Mouse (Mus musculus) testis, postnatal 14 days (tissue): ENCODE data around the gene Ssr1.

Experiments used
- DNase-seq: peaks from one replicate; pipeline ENCODE4 v3.0.0; 2021; ENCODE audit warnings: low spot score

Ssr1 gene

DNA sequence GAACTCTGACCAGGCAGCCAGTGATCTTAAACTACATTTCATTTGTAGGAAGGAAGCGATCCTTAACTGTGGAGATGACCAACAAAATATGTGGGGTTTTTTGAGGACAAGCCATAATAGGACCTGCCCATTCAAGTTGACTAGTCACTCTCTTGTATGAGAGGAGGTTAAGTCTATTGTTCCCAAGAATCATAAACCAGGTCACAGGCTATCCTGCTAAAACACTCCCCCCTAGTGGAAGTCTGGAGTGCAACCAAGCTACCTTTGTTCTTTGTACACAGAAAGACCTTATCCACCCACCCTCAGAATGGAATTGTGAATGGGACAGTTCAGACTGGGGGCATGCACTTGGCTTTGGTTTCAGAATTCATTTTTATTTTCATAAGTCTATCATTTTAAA, 49.7 kb downstream of the Ssr1 start:
- DNase-seq = no peak

DNA sequence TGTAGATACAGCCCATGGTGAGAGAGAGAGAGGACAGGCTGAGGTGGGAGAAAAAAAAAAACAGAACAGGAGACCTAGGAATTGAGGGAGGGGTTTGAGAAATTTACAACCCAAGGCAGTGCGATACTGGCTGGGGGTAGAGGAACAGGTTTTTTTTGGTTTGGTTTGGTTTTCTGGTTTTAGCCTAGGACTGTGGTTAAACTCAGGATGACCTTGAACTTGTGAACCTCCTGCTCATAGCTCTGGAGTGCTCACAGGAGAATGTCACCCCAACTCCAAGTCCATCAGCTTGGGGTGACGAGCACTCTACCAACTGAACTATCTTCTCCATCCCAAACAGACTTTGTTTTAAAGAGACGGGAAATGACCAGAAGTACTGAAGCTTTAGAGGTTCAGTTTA, 50.6 kb downstream of the Ssr1 start:
- no peak for DNase-seq

DNA sequence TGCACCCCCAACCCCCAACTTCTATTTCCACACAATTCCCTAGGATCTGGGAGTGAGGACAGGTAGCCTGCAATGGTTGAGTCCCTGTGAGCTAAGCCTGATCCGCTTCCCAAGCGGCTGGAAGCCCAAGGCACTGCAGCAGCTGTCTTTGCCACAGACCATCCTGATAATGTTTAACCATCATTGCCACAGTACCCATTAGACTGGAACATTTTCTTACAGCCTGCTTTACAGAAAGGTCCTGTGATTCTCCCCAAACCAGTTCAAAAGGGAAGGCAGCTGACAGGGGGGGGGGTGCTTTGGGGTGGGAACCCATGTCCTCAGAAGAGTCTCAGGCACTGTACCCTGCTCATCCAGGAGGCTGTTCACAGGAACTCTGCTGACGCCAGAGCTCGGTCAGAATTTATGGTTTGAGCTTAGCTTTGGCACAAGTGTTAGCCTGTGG, 51.1 kb downstream of the Ssr1 start:
- no peak for DNase-seq

DNA sequence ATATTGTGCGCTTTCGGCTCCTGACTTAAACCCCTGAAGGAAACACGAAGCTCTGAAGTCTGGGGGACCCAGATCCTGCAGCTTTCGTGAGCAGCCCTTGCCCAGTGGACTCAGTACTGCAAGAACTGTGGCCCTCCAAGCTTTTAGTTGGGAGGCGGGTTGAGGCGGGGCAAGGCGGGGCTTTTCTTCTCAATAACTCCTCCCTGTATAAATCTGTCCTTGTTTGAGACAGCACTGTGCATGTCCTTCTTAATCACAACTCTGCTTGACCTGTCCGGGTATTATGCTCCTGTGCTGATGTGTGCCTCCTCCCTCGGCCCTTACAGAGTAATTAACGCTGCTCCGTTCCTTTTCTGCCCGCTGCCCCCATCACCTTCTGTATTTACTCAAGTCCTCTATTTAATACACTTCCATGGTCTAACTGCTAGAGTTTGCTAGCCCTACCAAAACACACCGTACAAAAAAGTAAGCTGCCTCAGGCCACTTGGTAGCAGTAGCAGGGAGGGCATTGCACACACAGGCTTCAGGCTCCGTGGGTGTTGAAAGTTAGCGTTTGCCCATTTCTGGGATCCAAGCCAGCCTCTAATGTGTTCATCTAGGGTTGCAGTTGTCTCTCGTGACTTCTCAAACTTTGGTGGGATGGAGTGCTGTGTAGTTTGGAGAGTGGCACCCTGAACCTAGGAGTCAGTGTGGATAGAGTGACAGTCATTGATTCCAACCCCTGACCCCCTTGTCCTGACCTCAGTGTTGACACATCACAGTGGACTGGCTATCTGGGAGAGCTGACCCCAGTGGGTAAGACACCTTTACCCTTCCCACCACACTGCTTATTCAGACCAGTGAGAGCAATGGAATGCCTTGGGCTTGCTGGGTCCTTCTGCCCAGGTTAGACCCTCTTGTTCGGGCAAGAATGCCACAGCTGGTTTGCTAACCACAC, 51.8 kb downstream of the Ssr1 start:
- DNase-seq = no peak

DNA sequence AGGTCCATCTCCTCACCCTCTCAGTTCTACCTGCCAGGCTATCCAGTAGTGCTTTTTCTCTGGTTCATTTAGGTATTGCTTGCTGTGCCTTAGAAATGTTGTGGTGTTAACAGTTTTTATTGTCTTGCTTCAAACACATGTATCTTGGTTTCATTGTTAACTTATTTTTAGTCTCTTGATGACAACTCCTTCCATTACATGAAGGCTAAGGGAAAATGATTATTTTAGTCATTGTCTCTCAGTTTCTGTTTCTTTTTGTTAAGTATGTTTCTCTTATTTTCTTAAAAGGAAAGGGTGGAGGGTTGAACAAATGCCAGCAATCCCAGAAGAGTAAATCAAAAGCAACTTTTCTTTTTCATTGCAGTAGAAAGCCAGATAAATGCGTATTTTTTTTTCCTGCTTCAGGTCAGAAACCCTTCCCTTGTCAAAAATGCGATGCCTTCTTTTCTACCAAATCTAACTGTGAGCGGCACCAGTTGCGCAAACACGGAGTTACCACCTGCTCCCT, 52.8 kb downstream of the Ssr1 start:
- no peak for DNase-seq

DNA sequence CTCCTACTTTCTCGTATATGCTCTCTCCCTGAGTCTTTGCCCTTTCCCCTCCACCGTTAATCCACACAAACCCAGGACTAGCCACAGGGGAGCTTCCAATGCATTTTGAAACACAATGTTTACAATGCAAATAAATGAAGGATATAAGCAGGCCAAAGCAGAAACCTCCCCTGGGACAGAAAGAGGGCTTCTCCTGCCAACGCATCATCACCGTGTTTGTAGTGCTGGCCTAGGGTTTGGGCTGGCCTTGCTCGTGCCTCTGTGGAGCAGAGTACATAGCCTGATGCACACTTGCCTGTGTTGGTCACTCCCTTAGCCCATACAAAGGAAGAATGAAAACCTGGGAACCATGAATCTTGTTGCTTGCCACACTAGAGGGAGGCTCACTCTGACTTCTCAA, 53.4 kb downstream of the Ssr1 start:
- no peak for DNase-seq

DNA sequence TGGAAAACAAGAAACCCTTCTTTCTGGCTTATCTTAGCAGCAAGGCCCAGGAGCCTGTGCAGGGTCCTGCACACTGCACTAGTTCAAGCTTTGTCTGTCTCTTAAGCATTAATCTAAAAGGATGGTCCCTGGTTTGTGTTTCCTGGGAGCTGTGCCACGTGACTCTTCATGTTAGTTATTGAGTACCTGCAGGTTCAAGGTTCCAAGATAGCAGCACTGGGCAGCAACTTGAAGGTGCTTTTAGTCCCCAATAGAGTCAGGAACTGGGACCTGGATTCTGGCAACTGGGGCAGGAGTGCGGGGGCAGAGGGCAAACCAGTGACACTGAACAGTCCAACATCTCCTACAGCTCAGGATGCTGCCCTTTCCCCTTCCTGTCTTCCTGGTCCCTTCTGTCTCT, 53.9 kb downstream of the Ssr1 start:
- no peak for DNase-seq

DNA sequence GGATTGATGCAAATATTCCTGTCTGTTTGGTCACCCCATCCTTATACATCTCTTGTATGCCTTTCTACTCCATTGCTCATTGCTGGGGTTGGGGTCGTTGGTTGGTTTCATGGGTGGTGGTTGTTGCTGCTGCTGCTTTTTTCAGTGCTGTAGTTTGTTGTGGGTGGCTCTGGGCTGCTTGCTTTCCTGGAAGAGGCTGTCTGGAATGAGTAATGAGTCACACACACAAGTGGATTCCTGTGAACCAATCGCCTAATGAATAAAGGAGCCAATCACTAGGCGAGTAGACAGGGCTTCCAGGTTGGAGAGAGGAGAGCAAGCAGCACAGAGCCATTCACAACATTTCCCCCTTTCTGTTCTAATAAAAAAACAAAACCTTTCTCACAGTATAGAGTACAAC, 57.7 kb downstream of the Ssr1 start:
- no peak for DNase-seq

DNA sequence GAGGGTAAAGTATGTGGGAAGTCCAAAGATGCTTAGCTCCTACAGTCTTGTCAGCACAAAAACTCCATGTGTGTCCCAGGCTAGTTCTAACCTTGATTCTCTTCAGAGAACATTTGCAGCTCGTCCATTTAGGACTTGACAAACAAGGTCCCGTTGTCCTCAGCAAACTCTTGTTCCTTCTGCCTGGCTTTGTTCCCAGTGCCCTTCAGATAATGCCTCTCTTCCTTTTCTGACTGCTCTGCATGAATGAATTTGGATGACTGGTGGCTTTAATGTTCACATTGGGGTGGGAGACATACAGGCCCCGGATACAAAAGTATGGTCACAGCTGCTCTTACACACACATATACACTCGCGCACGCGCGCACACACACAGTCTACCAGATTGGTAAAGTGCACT, 59.1 kb downstream of the Ssr1 start:
- DNase-seq = peak; percentile 70

DNA sequence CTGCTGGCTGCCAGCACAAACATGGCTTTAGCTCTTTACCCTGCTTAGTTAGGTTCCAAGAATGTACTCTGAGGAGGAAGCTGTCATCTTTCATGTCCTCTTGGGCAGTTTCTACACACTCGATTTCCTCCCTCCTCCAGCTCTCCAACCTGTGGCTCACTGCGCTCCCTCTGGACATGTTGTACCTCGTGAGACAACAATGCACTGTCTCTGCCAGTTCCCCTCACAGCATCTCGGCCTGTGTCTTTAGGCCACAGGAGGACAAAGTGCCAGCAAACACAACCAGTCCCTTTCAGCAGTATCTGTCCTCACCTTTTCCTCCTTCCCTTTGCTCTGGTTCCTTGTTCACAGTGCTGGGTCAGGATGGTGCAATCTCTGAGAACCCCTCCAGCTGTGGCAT, 59.9 kb downstream of the Ssr1 start:
- peak; percentile 40 for DNase-seq

DNA sequence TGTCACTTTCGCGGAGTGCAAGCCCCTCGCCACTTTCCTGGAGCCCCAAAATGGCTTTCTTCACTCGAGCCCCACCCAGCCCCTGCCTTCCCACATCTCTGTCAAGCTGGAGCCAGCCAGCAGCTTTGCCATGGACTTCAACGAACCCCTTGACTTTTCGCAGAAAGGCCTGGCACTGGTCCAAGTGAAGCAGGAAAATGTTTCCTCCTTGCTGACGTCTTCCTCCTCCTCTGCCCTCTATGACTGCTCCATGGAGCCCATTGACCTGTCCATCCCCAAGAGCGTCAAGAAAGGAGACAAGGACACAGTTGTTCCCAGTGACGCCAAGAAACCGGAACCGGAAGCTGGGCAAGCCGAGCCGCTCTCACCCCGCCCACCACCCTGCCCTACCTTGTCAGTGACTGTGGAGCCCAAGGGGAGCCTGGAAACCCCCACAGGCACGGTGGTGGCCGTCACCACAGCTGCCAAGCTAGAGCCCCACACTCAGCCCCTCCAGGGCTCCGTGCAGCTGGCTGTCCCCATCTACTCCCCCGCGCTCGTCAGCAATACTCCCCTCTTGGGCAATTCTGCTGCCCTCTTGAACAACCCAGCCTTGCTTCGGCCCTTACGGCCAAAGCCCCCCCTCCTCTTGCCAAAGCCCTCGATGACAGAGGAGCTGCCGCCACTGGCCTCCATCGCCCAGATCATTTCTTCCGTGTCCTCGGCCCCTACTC, 62.7 kb downstream of the Ssr1 start:
- peak; percentile 36 for DNase-seq

DNA sequence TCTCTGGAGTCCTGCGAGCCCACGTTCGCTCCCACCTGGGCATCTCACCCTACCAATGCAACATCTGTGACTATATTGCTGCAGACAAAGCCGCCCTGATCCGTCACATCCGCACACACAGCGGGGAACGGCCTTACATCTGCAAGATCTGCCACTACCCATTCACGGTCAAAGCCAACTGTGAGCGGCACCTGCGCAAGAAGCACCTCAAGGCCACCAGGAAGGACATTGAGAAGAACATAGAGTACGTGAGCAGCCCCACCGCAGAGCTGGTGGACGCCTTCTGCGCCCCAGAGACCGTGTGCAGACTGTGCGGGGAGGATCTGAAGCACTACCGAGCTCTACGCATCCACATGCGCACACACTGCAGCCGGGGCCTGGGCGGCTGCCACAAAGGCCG, 63.4 kb downstream of the Ssr1 start:
- DNase-seq = no peak

DNA sequence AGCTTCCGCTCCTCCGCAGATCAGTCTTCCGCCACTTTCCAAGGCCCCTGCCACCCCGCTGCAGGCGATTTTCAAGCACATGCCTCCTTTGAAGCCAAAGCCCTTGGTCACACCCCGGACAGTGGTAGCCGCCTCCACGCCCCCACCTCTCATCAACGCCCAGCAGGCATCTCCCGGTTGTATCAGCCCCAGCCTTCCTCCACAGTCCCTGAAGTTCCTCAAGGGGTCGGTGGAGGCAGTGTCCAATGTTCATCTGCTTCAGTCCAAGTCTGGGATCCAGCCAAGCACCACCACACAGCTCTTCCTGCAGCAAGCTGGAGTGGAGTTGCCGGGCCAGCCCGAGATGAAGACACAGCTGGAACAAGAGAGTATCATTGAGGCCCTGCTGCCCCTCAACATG, 63.9 kb downstream of the Ssr1 start:
- no peak for DNase-seq

DNA sequence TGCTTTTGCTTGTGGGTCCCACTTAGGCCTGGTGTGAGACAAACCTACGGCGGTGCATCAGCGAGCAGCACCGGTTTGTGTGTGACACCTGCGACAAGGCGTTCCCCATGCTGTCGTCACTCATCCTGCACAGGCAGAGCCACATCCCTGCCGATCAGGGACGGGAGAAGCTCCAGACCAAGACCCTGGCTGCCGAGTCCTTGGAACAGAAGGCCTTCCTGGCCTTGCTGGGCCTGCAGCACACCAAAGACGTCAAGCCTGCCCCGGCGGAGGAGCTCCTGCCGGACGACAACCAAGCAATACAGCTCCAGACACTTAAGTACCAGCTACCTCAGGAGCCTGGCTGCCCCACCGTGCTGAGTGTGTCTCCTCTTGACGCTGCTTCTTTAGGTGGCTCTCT, 64.5 kb downstream of the Ssr1 start:
- DNase-seq = no peak

DNA sequence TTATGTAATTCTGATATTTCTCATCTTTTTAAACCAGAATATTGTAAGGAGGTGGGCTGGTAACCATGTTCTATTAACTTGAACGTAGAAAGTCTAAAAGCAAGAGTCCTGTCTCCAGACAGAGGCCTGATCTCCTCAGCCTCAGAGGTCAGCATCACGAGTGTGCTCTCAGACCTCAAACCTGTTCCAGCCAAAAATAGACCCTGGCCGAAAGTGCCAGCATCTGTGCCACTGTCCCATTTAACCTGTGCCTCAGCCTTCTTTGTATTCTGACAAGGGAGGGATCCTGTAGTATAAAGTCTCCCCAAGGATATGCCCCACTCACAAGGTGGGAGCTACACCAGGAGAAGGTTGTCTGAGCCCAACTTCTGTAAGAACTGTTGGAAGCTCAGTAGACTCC, 67.6 kb downstream of the Ssr1 start:
- no peak for DNase-seq

DNA sequence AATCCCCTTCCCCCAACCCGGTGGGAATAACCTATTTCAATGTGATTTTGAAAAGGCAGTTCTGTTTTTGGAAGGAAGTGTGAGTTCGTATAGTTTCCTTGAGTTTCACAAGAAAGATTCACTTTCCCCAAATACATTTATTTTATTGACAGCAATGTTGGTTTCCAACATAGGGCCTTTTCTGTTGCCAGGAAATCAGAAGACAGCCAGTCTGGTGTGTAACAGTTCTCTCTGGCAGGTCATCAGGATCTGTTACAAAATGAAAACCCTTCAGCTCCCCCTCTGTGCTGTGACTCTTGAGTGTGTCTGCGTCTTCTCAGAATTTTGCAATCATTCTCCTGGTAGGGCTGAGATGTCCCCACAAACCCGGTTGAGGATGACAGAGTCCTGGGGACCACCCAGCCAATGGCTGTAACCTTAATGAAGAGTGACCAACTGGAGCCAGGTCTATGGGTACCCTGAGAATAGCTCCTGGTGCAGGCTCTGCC, 69.5 kb downstream of the Ssr1 start:
- DNase-seq = no peak

DNA sequence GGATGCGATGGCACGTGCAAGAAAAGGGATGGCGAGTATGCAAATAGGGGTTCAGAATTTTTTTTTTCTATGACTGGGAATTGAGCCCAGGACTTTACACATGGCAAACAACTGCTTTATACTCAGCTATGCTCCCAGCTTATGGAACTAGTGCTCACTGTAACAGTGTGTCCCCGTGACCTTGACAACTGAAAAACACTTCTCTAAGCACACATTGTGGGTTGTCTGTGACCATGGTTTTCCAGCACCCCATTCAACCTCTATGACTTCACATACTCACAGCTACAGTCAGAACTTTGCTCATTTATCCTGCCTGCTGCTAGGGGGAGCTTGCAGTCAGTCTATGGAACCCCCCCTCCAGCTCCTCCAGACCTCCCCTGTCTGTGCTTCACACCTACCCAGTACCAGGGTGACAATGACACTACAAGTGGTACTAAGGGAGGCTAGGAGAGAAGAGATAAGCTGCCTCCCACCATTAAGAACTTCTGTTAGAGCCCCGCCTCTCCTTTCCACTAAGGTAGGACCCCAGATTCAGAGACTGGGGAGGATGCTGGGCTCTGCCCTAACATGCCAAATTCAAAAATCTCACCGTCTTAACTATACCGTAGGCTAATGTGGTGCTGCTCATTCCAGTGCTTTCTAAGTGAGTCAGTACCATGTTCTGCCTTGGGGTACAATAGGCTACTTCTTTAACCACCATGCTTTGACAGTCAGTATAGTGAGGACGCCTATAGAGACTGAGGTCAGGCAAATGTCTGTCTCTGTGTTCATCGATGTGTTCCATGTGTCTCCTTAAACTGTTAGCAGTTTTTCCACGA, 70.2 kb downstream of the Ssr1 start:
- DNase-seq = no peak

DNA sequence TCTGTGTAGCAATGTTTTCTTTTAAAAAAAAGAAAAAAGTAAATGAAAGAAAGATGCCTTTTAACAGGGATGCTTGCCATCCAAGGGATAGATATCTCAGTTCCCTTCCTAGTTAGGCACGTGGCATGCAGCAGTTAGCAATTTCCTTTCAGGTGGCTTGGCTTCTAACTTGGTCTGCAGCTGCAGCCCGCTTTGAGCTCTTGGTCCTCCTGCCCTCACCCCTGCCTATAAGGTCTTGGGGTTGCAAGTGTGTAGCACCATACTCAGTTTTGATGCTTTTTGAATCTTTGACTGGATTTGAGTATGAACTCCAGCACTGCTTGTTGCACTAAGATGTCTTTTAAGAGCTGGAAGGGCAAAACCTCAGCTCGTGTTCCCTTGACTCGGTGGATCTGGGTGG, 70.9 kb downstream of the Ssr1 start:
- no peak for DNase-seq

DNA sequence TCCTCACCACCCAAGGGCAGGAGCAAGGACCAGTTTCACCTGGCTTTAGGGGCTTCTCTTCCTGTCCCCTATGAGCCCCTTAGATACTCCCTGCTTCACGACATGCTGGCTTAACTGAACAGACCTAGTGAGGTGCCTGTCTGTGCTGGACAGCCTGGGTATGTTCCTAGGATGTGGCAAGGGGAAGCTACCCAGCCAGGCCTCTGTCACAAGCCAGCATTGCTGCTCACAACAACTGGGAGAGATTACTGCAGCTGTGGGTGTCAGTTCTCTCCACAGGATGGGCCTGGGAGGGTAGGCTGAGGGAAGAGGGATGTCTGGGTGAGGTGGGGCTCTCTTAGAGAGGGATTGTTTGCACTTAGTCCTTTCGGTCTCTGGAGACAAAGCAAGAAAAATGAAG, 73.3 kb downstream of the Ssr1 start:
- no peak for DNase-seq

DNA sequence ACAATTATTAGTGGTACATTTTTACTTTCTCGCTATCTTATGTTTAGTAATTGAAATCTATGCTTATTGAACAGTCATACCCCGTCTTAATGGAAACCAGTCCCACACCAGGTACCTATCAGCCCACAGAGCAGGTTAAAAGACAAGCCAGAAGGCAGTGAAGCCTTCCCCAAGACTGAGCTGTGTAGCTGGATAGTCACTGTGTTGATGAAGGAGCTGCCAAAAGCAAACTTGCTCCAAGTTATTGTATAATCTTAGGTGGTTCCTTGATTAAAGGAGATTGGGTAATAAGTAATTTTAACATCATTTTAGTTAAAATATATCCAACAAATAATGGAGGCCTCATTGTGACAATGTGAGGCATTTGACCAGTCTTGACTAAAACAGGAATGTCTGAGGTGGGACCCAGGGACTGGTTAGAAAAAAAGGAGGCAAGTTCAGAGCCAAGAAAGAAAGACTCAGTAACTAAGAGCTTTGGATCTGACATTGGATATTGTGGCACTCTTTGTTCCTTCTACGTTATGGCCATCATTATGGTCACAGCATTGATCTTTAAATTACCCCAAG, 74.2 kb downstream of the Ssr1 start:
- DNase-seq = no peak

DNA sequence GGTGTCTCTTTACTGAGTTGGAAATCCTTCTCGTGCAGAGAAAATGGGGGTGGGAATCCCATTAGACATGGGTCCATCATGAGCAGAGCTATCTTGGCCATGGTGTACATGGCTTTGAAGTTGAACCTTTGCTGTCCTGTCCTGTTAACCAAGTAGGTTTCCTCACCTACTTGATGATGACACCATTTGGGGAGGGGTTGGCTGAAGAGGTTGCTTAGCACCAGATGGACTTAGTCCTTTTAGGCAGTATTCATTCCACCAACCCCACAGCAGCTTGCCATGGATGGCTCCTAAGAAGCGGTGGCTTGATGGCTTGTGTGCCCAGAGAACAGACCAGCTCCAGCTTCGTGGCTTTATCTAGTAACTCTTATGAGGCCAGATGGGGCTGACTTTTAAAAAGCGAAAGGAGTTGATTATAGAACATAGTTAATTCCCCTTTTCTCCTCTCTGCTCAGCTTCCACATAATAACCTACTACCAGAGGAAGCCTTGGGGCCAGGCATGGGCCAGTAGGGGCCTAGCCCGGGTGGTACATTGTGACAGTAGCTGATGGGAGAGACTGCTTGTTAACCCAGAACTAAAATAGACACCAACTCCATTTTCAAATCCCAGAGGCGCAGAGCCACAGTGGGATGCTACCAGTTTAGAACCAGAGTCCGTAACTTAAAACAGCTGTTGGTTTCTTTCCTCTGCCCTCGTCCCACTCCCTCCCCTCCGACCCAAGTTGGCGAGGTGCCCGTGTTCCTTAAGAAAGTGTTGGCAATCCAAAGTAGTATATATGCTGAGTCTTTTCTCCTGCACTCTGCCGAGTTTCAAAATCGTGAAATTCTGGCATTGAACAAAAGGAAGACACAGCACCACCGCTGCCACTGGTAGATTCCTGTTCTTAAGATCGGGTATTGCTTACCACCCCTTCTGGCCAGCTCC, 75.4 kb downstream of the Ssr1 start:
- no peak for DNase-seq
